Mouse (Mus musculus) telencephalon, adult 2 months (tissue): Measurements from ENCODE around the gene Cma1.
"Not testable (repeated sequence)": the region's sequence is repeated elsewhere in the genome, so short reads cannot be mapped to it uniquely, and the experiment has no call there.

ENCODE experiments used
- DNase-seq: peaks from one replicate; pipeline ENCODE4 v3.0.0-alpha.2; 2011; ENCODE audit warnings: low read depth, low spot score

Cma1 gene

GRCm38 (mm10) chr14:55944575-55944974, at the start of gene Cma1:
Gene Cma1, minus strand, starts transcription at chr14:55944675.
- no peak for DNase-seq

GRCm38 (mm10) chr14:55987464-55987863, 43.0 kb upstream of the Cma1 start:
- not testable (repeated sequence) for DNase-seq

- not testable (repeated sequence) for DNase-seq
These were observed 19.4 kb upstream of the Cma1 start for GRCm38 (mm10) chr14:55963900-55964299.

- no peak for DNase-seq
These were observed 18.8 kb upstream of the Cma1 start for GRCm38 (mm10) chr14:55963263-55963662.

- no peak for DNase-seq
These were observed 6.0 kb upstream of the Cma1 start, which contains the start of gene Cma2 for GRCm38 (mm10) chr14:55950346-55951030. Gene Cma2, plus strand, starts transcription at chr14:55950980.

- no peak for DNase-seq
These were observed 1.9 kb upstream of the Cma1 start for GRCm38 (mm10) chr14:55946269-55946969.

GRCm38 (mm10) chr14:55943601-55944000, 874 bp downstream of the Cma1 start:
- DNase-seq = no peak

GRCm38 (mm10) chr14:55940070-55940800, 4.2 kb downstream of the Cma1 start:
- no peak for DNase-seq

GRCm38 (mm10) chr14:55933586-55933985, 10.9 kb downstream of the Cma1 start:
- DNase-seq = no peak

- DNase-seq = no peak
These were observed 15.0 kb downstream of the Cma1 start for GRCm38 (mm10) chr14:55929263-55929997.

- DNase-seq = no peak
These were observed 17.6 kb downstream of the Cma1 start for GRCm38 (mm10) chr14:55926847-55927246.

GRCm38 (mm10) chr14:55922475-55923232, 21.8 kb downstream of the Cma1 start:
- no peak for DNase-seq

GRCm38 (mm10) chr14:55918240-55919082, 26.0 kb downstream of the Cma1 start:
- peak; percentile 64 for DNase-seq

GRCm38 (mm10) chr14:55913406-55913805, 31.1 kb downstream of the Cma1 start:
- no peak for DNase-seq

GRCm38 (mm10) chr14:55905518-55905917, 39.0 kb downstream of the Cma1 start:
- DNase-seq = no peak

- DNase-seq = no peak
These were observed 44.1 kb downstream of the Cma1 start for GRCm38 (mm10) chr14:55900414-55900755.

- DNase-seq = peak; percentile 95
These were observed 44.6 kb downstream of the Cma1 start, which contains the start of gene Sdr39u1 for GRCm38 (mm10) chr14:55899701-55900413. Gene Sdr39u1, minus strand, starts transcription at chr14:55900293.

- no peak for DNase-seq
These were observed 45.5 kb downstream of the Cma1 start for GRCm38 (mm10) chr14:55898947-55899346.

- no peak for DNase-seq
These were observed 46.8 kb downstream of the Cma1 start for GRCm38 (mm10) chr14:55897671-55898070.
